Mouse (Mus musculus) brain, adult 2 months (tissue): ENCODE results near the gene Brf1.

Source experiments
- DNase-seq: peaks from one replicate; pipeline ENCODE4 v3.0.0; 2011; ENCODE audit warnings: low read depth, low spot score

Gene Brf1

DNA sequence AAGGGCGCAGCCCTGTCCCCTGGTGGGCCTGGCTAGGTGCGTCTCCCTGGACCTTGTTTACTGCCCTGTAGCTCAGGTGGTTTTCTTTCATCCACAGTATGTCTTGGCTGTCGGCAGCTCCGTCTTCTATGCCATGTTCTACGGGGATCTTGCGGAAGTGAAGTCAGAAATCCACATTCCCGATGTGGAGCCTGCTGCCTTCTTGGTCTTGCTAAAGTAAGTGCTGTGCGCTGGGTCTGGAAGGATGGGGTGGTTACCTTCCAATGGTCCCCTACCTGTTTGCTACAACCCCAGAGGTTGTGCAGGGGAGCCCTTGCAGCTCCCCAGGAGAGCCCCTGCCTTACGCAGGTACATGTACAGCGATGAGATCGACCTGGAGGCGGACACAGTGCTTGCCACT, 23.3 kb downstream of the Brf1 start:
- peak; percentile 59 for DNase-seq

DNA sequence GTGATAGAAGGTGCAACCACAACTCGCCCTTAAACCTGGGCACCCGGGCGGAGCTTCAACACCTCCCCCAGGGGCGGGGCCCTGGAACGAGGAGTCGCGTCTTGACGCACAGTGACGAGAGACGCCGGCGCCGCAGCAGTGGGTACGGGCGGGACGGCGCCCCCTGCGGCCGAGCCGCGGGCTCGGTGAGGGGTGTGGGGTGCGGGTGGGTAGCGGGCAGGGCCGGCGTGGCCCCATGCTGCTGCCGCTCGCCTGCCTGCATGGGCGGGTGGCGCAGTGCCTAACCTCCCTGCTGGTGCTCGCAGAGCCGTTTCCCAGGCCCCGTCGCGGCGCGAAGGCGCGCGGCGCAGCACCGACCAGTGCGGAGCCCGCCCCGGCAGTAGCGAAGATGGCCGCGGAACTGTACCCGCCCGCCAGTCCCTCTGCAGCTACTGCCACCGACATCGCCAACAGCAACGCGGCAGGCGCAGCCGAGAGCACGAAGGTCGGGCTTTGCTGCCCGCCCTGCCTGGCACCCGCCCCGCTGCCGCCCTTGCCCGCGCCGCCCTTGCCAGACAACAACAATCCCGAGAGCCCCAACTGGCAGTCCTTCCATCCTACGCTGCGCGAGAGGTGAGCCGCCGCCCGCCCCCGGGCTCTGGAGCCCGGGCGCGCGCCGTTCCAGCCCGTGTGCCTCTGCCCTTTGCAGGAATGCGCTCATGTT, 24.0 kb downstream of the Brf1 start, which contains the start of gene Btbd6:
Gene Btbd6, plus strand, starts transcription at position 112 of the 703 bp plus-strand sequence.
- peak; percentile 96 for DNase-seq

DNA sequence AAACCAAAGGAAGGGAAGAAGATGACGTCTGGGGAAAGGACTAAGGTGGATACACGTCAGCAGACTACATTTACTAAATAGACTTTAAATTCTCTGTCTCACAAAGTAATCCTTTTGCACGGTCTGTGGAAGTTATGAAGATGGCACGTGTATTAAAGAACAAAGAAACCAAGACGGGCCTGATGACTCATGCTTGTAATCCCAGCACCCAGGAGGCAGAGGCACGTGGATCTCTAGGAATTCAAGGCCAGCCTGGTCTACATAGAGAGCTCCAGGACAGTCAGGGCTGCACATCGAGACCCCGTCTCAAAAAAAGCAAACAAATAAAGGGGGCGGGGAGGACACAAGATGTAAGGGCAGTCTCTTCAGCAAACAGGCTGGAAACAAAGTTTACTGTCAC, 25.8 kb downstream of the Brf1 start:
- DNase-seq = no peak

DNA sequence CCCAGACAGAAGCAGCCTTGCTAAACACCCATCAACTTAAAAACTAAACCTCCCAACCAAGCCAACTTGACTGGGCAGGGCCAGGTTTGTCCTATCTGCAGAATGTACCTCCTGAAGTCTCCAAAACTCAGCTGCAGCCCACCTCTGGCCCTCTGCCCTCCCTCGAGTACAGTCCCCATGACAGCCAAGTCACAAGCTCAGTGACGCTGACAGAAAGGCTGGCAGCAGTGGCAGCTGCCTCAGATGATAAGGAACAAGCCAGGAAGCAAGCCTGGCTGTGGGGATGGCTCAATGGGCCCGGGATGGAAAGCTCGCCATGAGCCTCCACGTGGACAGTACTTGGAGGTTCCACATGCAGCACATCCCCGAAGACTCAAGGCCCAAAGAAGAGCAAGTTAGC, 30.9 kb downstream of the Brf1 start:
- no peak for DNase-seq

DNA sequence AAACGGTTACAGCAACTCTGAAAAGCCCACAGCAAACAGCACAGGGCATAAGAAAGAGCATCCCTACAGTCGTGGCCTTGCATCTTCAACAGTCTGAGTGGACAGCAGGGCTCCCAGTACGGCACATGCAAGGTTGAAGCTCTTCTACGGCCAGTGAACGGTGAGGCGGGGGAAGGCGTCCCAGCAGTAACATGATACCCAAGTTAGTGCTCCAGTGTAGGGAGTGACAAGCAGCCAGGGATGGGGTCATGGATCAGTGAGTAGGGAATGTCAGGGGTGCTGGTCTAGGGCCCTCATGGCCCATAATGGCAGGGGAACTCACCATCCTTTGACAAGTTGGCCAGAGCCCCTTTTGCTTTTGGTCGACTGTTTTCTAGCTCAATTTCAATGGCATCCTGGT, 31.6 kb downstream of the Brf1 start:
- no peak for DNase-seq

DNA sequence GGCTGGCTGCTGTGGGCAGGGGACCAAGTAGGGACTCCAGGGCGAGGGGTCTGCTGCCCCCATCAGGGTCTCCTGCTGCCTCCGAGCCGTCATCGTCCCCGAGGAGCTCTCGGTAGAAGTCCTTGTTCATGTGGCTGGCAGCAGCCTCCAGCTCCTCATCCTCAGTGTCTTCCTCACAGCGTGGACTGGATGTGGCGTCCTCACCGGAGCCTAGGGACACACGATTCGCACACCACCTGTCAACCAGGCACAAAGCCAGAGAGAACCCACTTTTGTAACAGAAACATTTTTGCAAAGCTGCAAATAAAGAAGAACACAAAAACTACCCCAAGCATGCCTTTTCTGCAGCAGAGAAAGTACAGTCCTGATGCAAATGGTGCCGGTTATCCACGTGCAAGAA, 34.7 kb downstream of the Brf1 start:
- DNase-seq = no peak

DNA sequence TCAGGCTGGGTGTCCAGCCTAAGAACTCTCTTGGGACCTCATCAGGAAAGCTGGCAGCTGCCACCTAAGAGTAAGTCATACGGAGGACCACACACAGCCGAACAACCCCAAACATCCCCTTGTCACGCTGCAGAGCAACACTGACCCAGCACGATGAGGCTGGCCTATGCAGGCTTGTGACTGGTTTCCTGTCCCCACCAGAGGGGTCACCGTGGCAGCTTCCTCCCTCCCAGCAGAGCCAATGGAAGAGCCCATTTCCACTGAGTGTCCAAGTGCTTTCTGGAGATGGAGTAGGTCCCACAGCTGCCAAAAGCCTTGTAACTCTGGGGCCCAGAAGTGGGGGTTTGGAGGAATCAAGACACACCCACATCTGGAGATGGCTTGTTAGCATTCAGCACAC, 38.6 kb downstream of the Brf1 start:
- DNase-seq = no peak

DNA sequence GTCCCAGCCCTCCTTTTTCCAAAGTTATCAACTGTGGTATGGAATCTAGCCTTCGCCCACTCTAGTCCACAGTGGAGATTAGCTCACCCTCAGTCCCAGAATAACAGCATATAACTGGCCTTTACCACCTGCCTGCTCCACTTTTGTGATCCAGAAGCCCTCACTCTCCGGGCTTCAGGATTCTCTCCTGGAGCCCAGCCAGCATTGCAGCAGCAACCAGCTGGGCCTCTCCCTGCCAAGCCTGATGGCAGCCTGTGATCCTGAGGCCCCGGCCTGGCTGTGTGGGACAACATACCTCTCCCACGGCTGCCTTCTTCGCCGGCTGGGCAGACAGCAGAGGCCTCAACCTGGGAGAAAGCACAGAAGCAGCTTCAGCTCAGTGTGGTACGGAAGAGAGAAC, 39.1 kb downstream of the Brf1 start:
- peak; percentile 85 for DNase-seq

DNA sequence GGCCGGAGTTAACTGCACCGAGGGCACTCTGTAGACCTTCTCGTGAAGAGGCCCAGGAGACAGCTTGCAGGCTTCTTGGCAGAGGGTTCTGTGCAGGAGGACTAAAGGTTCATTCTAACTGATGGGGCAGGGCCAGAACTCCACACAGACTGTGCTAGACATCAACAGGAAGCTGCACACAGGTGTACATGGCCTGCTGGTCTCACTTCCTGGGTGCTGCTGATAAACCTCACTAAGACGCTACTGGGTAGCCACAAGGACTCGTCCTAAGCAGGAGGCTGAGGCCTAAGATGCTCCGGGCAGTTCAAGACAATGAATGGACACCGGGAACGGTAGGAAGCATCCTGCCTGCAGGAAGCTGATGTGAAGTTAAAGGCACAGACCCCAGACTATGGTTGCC, 41.1 kb downstream of the Brf1 start:
- DNase-seq = no peak

DNA sequence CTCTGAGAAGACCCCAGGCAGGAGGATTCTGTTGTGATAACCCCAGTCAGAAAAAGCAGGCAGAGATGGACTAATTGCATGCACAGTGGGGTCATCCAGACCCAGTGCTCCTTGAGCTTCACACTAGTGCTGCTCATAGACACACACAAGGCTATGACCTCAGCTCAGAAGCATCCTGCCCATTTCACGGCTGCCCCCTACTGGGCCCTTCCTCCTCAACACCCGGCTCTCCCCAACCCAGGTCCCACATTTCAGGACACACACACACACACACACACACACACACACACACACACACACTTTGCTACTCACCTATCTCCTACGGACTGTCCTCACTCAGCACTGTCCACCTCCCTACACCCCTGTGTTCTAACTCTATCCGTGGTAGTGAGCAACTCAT, 42.2 kb downstream of the Brf1 start:
- peak; percentile 63 for DNase-seq

DNA sequence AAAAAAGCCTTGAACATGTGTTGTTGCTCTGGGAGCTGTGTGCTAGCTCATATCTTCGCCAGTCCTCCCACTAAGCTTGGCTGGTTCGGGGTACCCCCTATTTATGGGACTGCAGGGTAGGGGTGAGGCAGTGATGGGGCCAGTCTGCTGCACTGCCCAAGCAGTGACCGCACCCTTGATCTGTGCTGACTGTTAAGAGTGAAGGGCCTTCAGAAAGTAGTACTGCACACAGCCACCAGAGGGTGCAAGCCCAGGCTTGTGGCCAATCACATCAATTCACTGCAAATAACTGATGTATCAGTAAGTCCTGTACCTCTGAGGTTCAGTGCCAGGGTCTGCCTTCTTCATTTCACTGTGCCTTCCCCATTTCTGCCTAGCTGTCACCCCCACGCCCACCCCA, 44.7 kb downstream of the Brf1 start:
- DNase-seq = peak; percentile 84

DNA sequence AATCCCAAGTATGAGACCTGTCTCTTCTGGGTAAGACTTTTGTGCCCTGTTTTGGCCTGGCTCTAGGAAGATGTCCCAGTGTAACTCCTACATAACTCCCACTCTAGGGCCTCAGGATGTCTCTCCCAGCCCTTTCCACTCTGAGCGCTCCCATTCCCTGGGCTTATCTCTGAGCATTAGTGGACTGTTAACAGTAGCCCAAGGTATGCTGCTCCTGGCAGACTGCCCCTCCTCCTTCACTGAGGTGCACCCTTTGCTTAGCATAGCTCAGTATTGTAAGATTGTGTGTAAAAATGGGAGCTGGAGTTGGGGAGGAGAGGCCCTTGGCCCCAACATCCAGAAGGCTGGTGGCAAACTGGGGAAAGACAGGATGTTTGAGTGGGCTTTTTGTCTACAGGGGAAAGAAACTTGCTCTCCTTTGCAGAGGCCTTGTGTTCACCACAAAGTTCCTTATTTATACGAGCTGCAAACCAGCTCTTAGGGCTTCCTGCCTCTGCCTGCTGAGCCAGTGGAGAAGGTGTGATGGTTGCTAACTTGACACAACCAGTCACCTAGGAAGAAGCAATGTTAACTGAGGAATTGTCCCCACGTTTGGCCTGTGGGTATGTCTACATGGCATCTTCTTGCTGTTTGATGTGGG, 47.5 kb downstream of the Brf1 start:
- no peak for DNase-seq

DNA sequence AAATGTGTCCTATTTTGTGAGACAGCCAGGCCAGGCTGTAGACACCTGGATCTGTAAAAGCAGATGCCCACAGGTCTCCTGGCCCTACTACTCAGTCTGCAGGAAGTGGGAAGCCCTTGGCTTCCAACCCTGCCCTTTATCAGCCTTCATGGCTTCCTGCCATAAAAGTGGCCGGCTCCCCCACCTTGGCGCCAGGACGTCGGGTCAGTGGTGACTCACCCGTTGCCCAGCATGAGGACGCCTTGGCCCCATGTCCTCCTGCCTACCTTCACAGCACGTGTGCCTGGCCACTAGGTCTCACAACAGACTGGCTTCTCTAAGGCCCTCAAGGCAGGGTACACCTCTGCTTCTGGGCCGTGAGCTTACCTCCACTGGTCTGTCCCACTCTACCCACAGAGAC, 48.1 kb downstream of the Brf1 start:
- peak; percentile 63 for DNase-seq

DNA sequence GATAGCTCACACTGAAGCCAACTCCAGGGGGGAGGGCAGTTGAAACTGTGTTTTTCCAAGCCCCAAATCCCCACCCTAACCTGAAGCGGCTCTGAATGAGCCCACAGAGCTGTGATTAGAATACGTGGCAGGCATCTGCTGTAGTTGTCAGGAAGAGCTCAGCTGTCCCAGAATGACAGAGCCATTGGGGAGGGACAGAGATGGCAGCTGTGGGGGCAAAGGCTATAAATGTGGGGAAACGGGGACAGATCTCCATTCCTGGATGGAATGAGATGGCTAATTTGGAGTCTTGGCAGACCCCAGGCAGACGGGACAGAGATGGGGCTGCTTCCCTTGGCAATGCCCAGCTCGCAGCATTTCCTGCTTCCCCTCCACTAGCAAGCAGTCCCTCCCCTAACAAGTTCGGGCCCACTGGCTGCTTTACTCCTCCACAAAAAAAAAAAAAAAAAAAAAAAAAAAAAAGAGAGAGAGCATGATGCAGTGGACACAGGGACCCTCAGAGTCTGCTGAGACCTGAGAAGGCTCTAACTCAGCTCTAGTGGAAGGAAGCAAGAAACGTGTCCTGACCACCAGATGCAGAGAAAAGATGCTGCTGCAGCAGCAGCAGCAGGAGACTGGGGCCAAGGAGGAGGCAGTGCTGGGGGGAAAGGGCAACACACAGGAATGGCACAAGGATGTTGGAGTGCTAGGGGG, 49.2 kb downstream of the Brf1 start:
- DNase-seq = no peak

DNA sequence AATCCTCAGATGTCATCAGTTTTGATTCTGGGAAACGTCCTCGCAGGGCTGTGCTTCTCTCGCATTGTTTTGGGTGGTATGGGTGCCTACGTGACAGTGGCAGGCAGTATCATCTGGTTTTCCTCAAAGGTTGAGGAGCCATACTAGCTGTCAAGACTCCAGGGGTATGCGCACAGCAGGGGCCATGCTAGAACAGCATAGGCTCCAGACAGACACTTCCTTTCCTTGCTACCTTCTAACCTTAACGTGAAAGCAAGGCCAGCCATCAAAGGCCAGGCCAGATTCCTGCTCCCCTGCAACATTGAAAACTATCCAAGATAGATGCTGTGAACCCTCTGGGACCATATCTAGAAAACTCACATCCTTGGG, 49.8 kb downstream of the Brf1 start:
- no peak for DNase-seq

DNA sequence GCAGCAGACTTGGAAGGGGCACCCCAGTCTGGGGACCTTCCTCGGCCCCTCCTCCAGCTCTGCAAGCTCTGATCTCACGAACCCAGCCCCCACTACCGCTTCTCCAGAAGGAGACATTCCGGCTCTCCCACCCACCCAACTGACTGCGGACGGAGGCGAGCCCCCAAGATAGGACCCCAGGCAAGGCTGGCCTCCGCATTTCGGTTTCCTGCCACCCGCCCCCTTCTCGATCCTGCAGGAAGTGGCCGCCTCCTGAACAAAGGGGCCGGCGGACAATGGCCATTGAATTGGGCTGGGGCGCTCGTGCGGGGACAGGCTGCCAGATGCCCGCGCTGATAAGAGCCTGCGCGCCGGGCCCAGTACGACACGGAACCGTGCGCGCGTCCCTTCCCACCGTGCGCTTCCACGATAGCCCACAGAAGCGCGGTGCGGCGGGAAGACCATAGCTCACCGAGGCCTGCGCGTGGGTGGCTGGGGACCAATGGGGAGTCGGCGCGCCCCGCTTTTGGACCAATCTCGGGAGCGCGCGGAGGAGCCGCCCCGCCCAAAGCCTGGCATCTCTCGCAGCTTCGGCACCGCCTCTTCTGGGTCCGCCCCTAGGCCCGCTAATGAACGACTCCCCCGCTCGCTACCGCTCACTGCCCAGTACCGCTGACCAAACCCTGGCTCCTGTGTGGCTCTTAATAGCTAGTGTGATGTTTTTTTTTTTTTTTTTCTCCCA, 50.3 kb downstream of the Brf1 start:
- DNase-seq = peak; percentile 97

DNA sequence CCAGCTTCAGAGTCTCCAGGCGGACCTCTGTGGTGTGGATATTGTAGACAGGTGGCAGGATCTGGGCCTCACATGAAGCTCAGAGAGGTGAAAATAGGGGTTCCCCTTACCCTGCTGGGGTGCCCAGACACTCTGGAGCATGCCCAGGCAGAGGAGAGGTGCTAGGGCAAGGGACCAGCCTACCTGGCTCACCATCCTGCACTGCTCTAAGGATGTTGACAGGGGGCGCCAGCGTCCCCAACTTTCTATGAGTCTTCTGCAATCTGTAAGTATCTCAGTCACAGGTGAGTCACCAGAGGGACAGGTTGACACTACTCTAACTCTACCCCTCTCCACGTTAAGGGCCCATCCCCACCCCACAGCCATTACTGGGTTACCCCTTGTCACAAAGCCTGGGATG, 53.2 kb downstream of the Brf1 start:
- peak; percentile 69 for DNase-seq

DNA sequence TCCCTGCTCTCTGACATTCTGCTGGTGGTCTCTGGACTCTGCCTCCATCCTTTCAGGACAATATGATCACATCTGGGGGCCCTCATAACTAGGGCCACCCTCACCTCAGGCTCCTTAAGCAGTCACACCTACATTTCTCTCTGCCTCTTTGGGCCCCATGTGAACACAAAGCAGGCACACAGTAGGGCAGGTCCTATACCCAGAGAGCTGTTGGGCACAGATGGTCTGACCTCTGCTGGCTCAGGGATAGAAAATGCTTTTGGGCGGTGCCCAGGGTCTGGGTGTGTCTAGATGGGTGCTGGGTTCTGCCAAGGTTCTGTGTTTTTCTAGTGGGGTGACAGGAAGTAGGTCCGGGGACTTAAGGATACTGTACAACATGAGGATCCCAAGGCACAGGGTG, 56.8 kb downstream of the Brf1 start:
- no peak for DNase-seq

DNA sequence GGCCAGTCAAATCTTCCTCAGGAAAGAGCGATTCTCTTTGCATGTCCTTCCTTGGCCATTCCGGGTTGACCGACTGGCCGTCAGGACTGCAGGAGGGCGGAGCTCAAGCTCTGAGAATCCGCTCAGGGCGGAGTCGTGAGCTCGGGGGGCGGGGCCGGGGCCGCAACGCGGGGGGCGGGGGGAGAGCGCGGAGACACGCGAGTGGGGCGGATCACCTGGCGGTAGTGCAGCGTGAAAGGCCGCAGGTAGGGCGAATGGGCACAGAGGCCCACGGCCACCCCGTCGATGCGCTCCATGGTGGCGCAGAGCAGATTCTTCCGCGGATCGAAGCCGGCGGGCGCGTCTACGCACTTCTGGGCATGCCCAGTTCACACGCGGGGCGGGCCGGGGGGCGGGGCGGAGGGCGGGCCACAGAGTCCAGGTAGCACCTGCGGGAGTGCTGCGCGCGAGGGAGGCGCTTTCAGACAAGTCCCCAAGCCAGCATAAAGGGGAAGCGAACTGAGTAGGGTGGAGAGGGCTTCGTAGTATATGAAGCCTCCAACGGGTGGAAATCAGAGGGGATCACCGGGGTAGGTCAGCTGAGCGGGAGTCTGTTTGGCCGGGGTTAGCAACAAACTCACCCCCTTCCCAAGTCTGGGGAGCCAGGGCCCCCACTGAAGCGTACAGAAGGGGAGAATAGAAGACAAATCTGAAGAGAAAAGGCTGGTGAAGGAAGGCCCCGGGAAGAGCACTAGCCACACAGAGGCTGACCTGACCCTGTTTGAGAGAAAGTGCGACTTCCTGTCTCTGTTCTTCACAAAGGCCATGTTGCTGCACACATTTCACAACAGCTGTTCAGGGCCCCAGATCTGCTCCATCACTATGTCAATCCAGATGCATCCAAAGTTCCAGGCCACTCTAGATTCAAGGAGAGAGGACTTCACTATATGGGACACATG, 58.5 kb downstream of the Brf1 start, which contains the start of gene Nudt14:
Gene Nudt14, minus strand, starts transcription at position 349 of the 938 bp plus-strand sequence.
- DNase-seq = peak; percentile 82

DNA sequence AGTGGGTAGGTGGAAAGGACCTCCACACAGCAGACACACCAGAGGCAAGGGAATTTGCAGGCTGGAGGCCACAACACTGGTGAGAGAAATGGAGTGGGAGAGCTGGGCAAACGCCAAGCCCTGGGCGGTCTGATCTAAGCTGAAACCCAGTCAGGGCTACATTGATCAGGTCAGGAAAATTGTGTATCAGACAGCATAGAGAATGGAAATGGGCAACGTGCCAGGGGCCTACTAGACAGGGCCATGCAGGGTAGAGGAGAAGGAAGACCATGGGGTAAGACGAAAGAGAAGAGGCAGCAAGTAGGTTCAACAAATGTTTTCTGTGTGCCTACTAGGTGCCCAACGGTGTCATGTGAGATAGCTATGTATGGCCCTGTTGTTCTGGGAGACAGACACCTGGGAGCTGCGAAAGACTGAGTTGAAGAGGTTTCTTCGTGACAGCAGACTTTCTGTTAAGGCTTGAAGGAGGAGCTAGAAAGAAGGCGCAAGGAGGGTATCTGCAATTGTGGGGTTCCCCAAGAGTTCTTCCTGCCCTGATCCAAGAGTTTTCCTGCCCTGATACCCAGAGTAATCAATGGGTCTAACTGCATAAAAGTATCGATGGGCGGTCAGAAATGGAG, 59.2 kb downstream of the Brf1 start:
- no peak for DNase-seq

DNA sequence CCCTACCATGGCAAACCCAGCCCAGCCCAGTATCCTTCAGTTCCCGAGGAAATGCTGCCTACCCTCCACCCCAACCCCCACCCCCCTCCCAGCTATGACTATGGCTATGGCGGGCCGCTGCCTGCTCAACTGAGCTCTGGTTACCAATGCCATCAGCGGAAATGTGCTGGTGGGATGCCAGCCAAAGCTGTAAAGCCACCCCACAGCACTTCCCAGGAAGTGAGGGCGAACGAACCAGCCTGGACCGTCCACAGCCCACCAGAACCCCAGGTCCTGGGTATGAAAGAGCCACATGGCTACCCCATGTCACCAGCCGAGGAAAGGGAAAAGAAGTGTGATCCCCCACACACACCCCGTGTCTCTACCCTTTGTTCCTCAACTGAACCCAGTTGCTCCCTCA, 59.8 kb downstream of the Brf1 start:
- no peak for DNase-seq
